Mouse (Mus musculus) embryonic facial prominence, embryonic 14.5 days (tissue): ENCODE results near the gene Neu1. TPM values are rescaled to one million over a fixed set of nuclear protein-coding genes. Genes with fewer than 3 reads are reported as not detected.
"Not testable (repeated sequence)": the region's sequence is repeated elsewhere in the genome, so short reads cannot be mapped to it uniquely, and the experiment has no call there.

Experiments
- ATAC-seq: fragments of 200-750 bp; cut with Nextera tagmentation; 2 replicates; pipeline ENCODE4 v1.8.0; 2017; ENCODE audit warnings: low read depth, moderate number of reproducible peaks, moderate TSS enrichment
- DNase-seq: peaks from one replicate; pipeline ENCODE4 v3.0.0-alpha.2; 2015; ENCODE audit warnings: low spot score
- H3K27ac ChIP-seq: fragments of 300-500 bp; sonication (generic); replicated peaks from 2 replicates; pipeline ENCODE4 v1.5.1; 2014; ENCODE audit warnings: low read depth, mild to moderate bottlenecking, low read length, moderate library complexity
- H3K27me3 ChIP-seq: fragments of 300-500 bp; sonication (generic); replicated peaks from 2 replicates; pipeline ENCODE4 v1.6.1; 2014; ENCODE audit warnings: low read length; ENCODE audit not compliant: control insufficient read depth, insufficient read depth
- H3K36me3 ChIP-seq: fragments of 300-500 bp; sonication (generic); 2 replicates; pipeline ENCODE4 v1.6.1; 2014; ENCODE audit warnings: low read length, mixed read lengths; ENCODE audit not compliant: control insufficient read depth, insufficient read depth
- H3K4me1 ChIP-seq: fragments of 300-500 bp; sonication (generic); 2 replicates; pipeline ENCODE4 v1.6.1; 2014; ENCODE audit warnings: antibody characterized with exemption, low read length; ENCODE audit not compliant: control insufficient read depth, insufficient read depth
- H3K4me2 ChIP-seq: fragments of 300-500 bp; sonication (generic); 2 replicates; pipeline ENCODE4 v1.6.1; 2014; ENCODE audit warnings: low read depth, mild to moderate bottlenecking, low read length, moderate library complexity, mixed read lengths
- H3K4me3 ChIP-seq: fragments of 300-500 bp; sonication (generic); 2 replicates; pipeline ENCODE4 v1.5.1; 2014; ENCODE audit warnings: low read depth, mild to moderate bottlenecking, low read length
- H3K9ac ChIP-seq: fragments of 300-500 bp; sonication (generic); 2 replicates; pipeline ENCODE4 v1.6.1; 2014; ENCODE audit warnings: low read depth, mild to moderate bottlenecking, low read length, moderate library complexity, mixed read lengths
- H3K9me3 ChIP-seq: fragments of 300-500 bp; sonication (generic); 2 replicates; pipeline ENCODE4 v1.6.1; 2016; ENCODE audit warnings: low read length; ENCODE audit not compliant: control insufficient read depth
- WGBS: fragments of 180-500 bp; shearing (Covaris S2); extraction: QIAGEN DNeasy Blood & Tissue Kit; methylation state at CpG from one replicate; pipeline ENCODE4 v1.1.7; 2014; 5-methylcytosine and 5-hydroxymethylcytosine counted together
- polyA plus RNA-seq: library from polyadenylated mRNA; unstranded; fragments of >200 nt; fragmentation: Nextera tagmentation; extraction: Ambion mirVana; gene quantifications from 2 replicates; pipeline ENCODE4 v1.2.1, GENCODE M21; 2014

The Neu1 gene
- polyA plus RNA-seq, 1 experiment from 2014 or later = 15.0 TPM

- H3K4me3 ChIP-seq = peak overlapping the region; percentile 42
- H3K4me2 ChIP-seq = peak overlapping the region; percentile 59
- peak overlapping the region; percentile 58 for H3K9ac ChIP-seq
- DNase-seq = peak; percentile 71
- 9% methylated on average over 12 of the region's 12 CpGs for WGBS
- H3K9me3 ChIP-seq = no peaks in the 10 kb centered on the region
- H3K27ac ChIP-seq = peak overlapping the region; percentile 89
- no peaks in the 10 kb centered on the region for H3K4me1 ChIP-seq
- no peak for ATAC-seq
- H3K36me3 ChIP-seq = no peaks in the 10 kb centered on the region
- H3K27me3 ChIP-seq = peaks cover 3% of the 10 kb centered on the region; the same call in 1 of the 2 replicates
Measured at GRCm38 (mm10) chr17:34959881-34960515, 28.9 kb downstream of the Neu1 start.

GRCm38 (mm10) chr17:34960702-34961493, 29.8 kb downstream of the Neu1 start:
- Histone ChIP-seq H3K4me1 (no peaks in the 10 kb centered on the region), H3K9ac (no peak overlapping the region; the same call in 1 of the 2 replicates), H3K36me3 (no peaks in the 10 kb centered on the region), H3K27me3 (peaks cover 3% of the 10 kb centered on the region; the same call in 1 of the 2 replicates), H3K9me3 (no peaks in the 10 kb centered on the region), H3K4me3 (no peak overlapping the region), H3K27ac (peak overlapping the region; percentile 89; the same call in 1 of the 2 replicates), H3K4me2 (no peak overlapping the region)
- peak; percentile 73 for DNase-seq
- ATAC-seq = no peak

- H3K9me3 ChIP-seq = no peaks in the 10 kb centered on the region
- H3K9ac ChIP-seq = no peak overlapping the region
- peak overlapping the region; percentile 50; the same call in 1 of the 2 replicates for H3K27ac ChIP-seq
- DNase-seq (no peak), ATAC-seq (no peak)
- no peak overlapping the region for H3K4me2 ChIP-seq
- WGBS = 11% methylated on average over 3 of the region's 3 CpGs
- H3K4me3 ChIP-seq = no peak overlapping the region
- no peaks in the 10 kb centered on the region for H3K4me1 ChIP-seq
- H3K36me3 ChIP-seq = no peaks in the 10 kb centered on the region
- H3K27me3 ChIP-seq = no peaks in the 10 kb centered on the region
Measured at GRCm38 (mm10) chr17:34962125-34962524, 31.1 kb downstream of the Neu1 start.

GRCm38 (mm10) chr17:34962841-34963240, 31.8 kb downstream of the Neu1 start:
- ATAC-seq (no peak), DNase-seq (no peak)
- whole genome bisulfite sequencing = 57% methylated on average over 1 of the region's 1 CpGs
- H3K4me1 ChIP-seq = no peaks in the 10 kb centered on the region
- H3K4me3 ChIP-seq = no peak overlapping the region
- no peak overlapping the region for H3K4me2 ChIP-seq
- no peaks in the 10 kb centered on the region for H3K36me3 ChIP-seq
- H3K9me3 ChIP-seq = no peaks in the 10 kb centered on the region
- H3K9ac ChIP-seq = no peak overlapping the region
- H3K27me3 ChIP-seq = peaks cover under 1% of the 10 kb centered on the region; the same call in 1 of the 2 replicates
- H3K27ac ChIP-seq = no peak overlapping the region

- 43% methylated on average over 1 of the region's 1 CpGs for WGBS
- H3K9ac ChIP-seq = no peak overlapping the region
- peaks cover 19% of the 10 kb centered on the region for H3K27me3 ChIP-seq
- no peaks in the 10 kb centered on the region for H3K4me1 ChIP-seq
- H3K27ac ChIP-seq = no peak overlapping the region
- no peak overlapping the region for H3K4me2 ChIP-seq
- no peak overlapping the region for H3K4me3 ChIP-seq
- H3K9me3 ChIP-seq = no peaks in the 10 kb centered on the region
- no peaks in the 10 kb centered on the region for H3K36me3 ChIP-seq
- DNase-seq (no peak), ATAC-seq (no peak)
Measured at GRCm38 (mm10) chr17:34964640-34965049, 33.6 kb downstream of the Neu1 start.

- Histone ChIP-seq H3K4me3 (no peak overlapping the region), H3K36me3 (no peaks in the 10 kb centered on the region), H3K27me3 (peaks cover 21% of the 10 kb centered on the region), H3K4me2 (no peak overlapping the region), H3K9ac (no peak overlapping the region), H3K27ac (no peak overlapping the region), H3K4me1 (no peaks in the 10 kb centered on the region), H3K9me3 (no peaks in the 10 kb centered on the region)
- DNase-seq (no peak), ATAC-seq (no peak)
- WGBS = 76% methylated on average over 5 of the region's 5 CpGs
Measured at GRCm38 (mm10) chr17:34965627-34966026, 34.6 kb downstream of the Neu1 start.

GRCm38 (mm10) chr17:34969822-34970221, 38.8 kb downstream of the Neu1 start, which contains the start of gene Gm20481:
Gene Gm20481, plus strand, starts transcription at chr17:34969912.
- H3K4me1 ChIP-seq, DNase-seq: not testable (repeated sequence)
- 71% methylated on average over 5 of the region's 11 CpGs for WGBS

GRCm38 (mm10) chr17:34970850-34971249, 39.8 kb downstream of the Neu1 start:
- not testable (repeated sequence) for H3K9me3 ChIP-seq, H3K4me1 ChIP-seq, H3K4me2 ChIP-seq, H3K9ac ChIP-seq, H3K4me3 ChIP-seq, H3K27ac ChIP-seq, H3K36me3 ChIP-seq, ATAC-seq, DNase-seq
- WGBS = 24% methylated on average over 7 of the region's 37 CpGs
- peaks cover 21% of the 10 kb centered on the region for H3K27me3 ChIP-seq

More at GRCm38 (mm10) chr17:34969822-34970221, 38.8 kb downstream of the Neu1 start, which contains the start of gene Gm20481:
- not testable (repeated sequence) for H3K27ac ChIP-seq, H3K36me3 ChIP-seq, ATAC-seq, H3K9ac ChIP-seq, H3K4me3 ChIP-seq, H3K9me3 ChIP-seq, H3K4me2 ChIP-seq
- peaks cover 21% of the 10 kb centered on the region for H3K27me3 ChIP-seq
